ENCODE assay signal across 8 mouse cellular contexts in the genomic region with DNA sequence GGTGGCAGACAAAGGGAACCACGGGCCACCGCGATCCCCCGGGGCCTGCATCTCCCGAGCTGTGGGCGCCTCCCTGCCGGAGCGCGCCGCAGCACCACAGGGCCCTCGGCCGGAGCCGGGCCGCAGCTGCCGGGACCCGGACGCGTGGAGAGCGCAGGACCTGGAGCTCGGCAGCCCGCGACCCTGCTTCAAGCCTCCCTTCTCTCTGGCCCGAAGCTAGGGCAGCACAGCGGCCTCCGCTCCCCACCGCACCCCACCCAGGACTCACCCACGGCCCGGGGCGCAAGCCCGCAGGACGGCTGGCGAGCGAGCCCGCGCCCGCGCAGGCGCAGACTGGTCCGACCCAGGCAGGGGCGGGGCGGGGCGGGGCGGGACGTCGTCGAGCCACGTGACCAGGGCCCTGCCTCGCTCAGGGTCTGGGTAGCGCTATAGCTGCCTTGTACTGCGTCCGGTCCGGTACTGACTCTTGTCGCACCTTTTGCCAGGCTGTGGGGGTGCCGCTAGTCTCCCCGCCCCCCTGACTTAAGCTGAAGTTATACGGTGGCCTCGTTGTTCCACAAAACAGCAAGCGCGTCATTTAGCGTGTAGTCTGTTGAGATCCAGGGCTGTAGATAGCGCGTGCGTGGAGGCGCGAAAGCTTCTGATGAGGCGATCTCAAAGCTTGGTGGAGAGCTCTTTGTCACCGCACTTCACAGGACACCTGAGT. TPM values are rescaled to one million over a fixed set of nuclear protein-coding genes. Genes with fewer than 3 reads are reported as not detected.
DNase-seq lines count a peak whose midpoint lies in the region; ATAC-seq lines count a peak whose summit lies in the region.

TSS of gene Slc25a51 (minus strand) at position 340 of the 706 bp plus-strand sequence.

- under 1% methylated on average over 44 of the region's 67 CpGs for WGBS in hindbrain, embryonic 15.5 days
- WGBS in macrophage (ENCODE audit: missing documents), result under 1% methylated on average over 66 of the region's 67 CpGs

- H3K9me3 ChIP-seq in hindbrain, embryonic 15.5 days, result no peaks in the 10 kb centered on the region

- H3K27ac ChIP-seq in hindbrain, embryonic 15.5 days (replicated peaks), result peak within 1 kb of the TSS; percentile 96
- H3K27ac ChIP-seq in macrophage, result peak within 1 kb of the TSS; percentile 77

- DNase-seq in T-cell, adult 2 months (ENCODE audit: low spot score), result peak; percentile 92
- DNase-seq in cerebellum, postnatal 36 days, result peak; percentile 82 to 83
- DNase-seq in frontal cortex, postnatal 36 days (ENCODE audit: low spot score in 2 of 2), result peak; percentile 76 to 87
- peak; percentile 69 to 81 for DNase-seq in left cerebral cortex, adult 18-20 months (ENCODE audit: low spot score in 2 of 2)
- DNase-seq in right cerebral cortex, adult 18-20 months, result peak; percentile 82
- peak; percentile 62 for DNase-seq in urinary bladder, postnatal 10 days (ENCODE audit: low spot score)

- H3K4me1 ChIP-seq in hindbrain, embryonic 15.5 days (replicated peaks), result peaks cover 34% of the 10 kb centered on the region

- no peaks in the 10 kb centered on the region for H3K27me3 ChIP-seq in hindbrain, embryonic 15.5 days

- H3K79me2 ChIP-seq in macrophage (ENCODE audit: inconsistent target), result peaks cover 46% of the 10 kb centered on the region

- H3K36me3 ChIP-seq in hindbrain, embryonic 15.5 days, result peaks cover 4% of the 10 kb centered on the region
- H3K36me3 ChIP-seq in macrophage (ENCODE audit: inconsistent target), result no peaks in the 10 kb centered on the region; the same call in 1 of the 2 replicates

- H3K9ac ChIP-seq in hindbrain, embryonic 15.5 days, result peak within 1 kb of the TSS; percentile 98

- H3K4me3 ChIP-seq in hindbrain, embryonic 15.5 days, result peak within 1 kb of the TSS; percentile 99
- peak within 1 kb of the TSS; percentile 65 for H3K4me3 ChIP-seq in macrophage (ENCODE audit: inconsistent target)

- peak; percentile 98 for ATAC-seq in hindbrain, embryonic 15.5 days (ENCODE audit: low FRiP score, low read depth)

- peak within 1 kb of the TSS; percentile 96 for H3K4me2 ChIP-seq in hindbrain, embryonic 15.5 days

RNA-seq across cellular contexts. Expression of gene Slc25a51, which starts in this region (rescaled TPM):
- polyA plus RNA-seq in hindbrain, embryonic 15.5 days (2015; fragmentation: Nextera tagmentation; extraction: Ambion mirVana), result 69.5 and 73.3 TPM in 2 replicates
- 100 to 1,000 TPM; 108 to 115 TPM for total RNA-seq in left cerebral cortex, adult 18-20 months (2021)
- 100 to 1,000 TPM in 15 of 26 experiments, 10 to 100 TPM in 11; 47.5 to 191 (median 103) TPM for total RNA-seq in macrophage (2018; cell fraction: chromatin; rRNA removed)
- total RNA-seq in macrophage (2018; cell fraction: cytosol; rRNA removed), result 10 to 100 TPM; 36.2 to 76.3 (median 60.7) TPM
- 100 to 1,000 TPM in 8 of 26 experiments, 10 to 100 TPM in 18; 58.7 to 168 (median 89.6) TPM for total RNA-seq in macrophage (2018; cell fraction: nucleus; rRNA removed)
- polyA plus RNA-seq in macrophage (2018), result 45.5 to 50.0 TPM (median 48.2 TPM) in 3 replicates

Comparison
In these comparisons a context has a peak if more than half of its experiments do, and no peak if none do; other contexts are left out.
1. Peak in every context shown above with its lines: DNase-seq, ATAC-seq, H3K4me3 ChIP-seq and H3K27ac ChIP-seq.